Mouse (Mus musculus): ENCODE results near the gene Igfbp5. TPM values are rescaled to one million over a fixed set of nuclear protein-coding genes. Genes with fewer than 3 reads are reported as not detected.

Igfbp5 gene
- polyA plus RNA-seq, 1 experiment from 2014 or later = 55.5 TPM

- Histone ChIP-seq H3K27me3 (no peaks in the 10 kb centered on the region), H3K36me3 (replicated peaks) (peaks cover 44% of the 10 kb centered on the region)
- ATAC-seq (ENCODE audit: low FRiP score) = peak; percentile 45; the same call in 1 of the 2 replicates
Observed at GRCm38 (mm10) chr1:72854337-72855237, 20.1 kb downstream of the Igfbp5 start.

GRCm38 (mm10) chr1:72853759-72854158 lies 20.9 kb downstream of the Igfbp5 start:
- WGBS = 85% methylated on average over 1 of the region's 1 CpGs
- no peak overlapping the region for H3K9ac ChIP-seq
- no peak overlapping the region for H3K4me2 ChIP-seq
- H3K36me3 ChIP-seq (replicated peaks) = peaks cover 49% of the 10 kb centered on the region
- H3K4me1 ChIP-seq = peaks cover 16% of the 10 kb centered on the region
- H3K27me3 ChIP-seq = no peaks in the 10 kb centered on the region
- H3K27ac ChIP-seq = peak overlapping the region; percentile 19; the same call in 1 of the 2 replicates
- no peaks in the 10 kb centered on the region for H3K9me3 ChIP-seq
- no peak for ATAC-seq (ENCODE audit: low FRiP score)
- H3K4me3 ChIP-seq (replicated peaks) = no peak overlapping the region

More at GRCm38 (mm10) chr1:72854337-72855237, 20.1 kb downstream of the Igfbp5 start:
- Histone ChIP-seq H3K4me2 (no peak overlapping the region), H3K27ac (peak overlapping the region; percentile 19; the same call in 1 of the 2 replicates), H3K4me3 (replicated peaks) (no peak overlapping the region), H3K9ac (no peak overlapping the region), H3K4me1 (peaks cover 20% of the 10 kb centered on the region), H3K9me3 (no peaks in the 10 kb centered on the region)
- WGBS = 50% methylated on average over 10 of the region's 10 CpGs

GRCm38 (mm10) chr1:72849037-72849436 lies 25.6 kb downstream of the Igfbp5 start:
- WGBS = 90% methylated on average over 8 of the region's 8 CpGs
- peaks cover 60% of the 10 kb centered on the region for H3K36me3 ChIP-seq (replicated peaks)

GRCm38 (mm10) chr1:72847849-72848380 lies 26.8 kb downstream of the Igfbp5 start:
- Histone ChIP-seq H3K36me3 (replicated peaks) (peaks cover 63% of the 10 kb centered on the region), H3K9me3 (no peaks in the 10 kb centered on the region), H3K4me2 (no peak overlapping the region), H3K27me3 (no peaks in the 10 kb centered on the region), H3K4me3 (replicated peaks) (no peak overlapping the region), H3K9ac (no peak overlapping the region), H3K27ac (no peak overlapping the region), H3K4me1 (no peaks in the 10 kb centered on the region)
- WGBS = 91% methylated on average over 4 of the region's 4 CpGs
- no peak for ATAC-seq (ENCODE audit: low FRiP score)

More at GRCm38 (mm10) chr1:72849037-72849436, 25.6 kb downstream of the Igfbp5 start:
- Histone ChIP-seq H3K4me2 (no peak overlapping the region), H3K9ac (no peak overlapping the region), H3K9me3 (no peaks in the 10 kb centered on the region), H3K27ac (no peak overlapping the region), H3K27me3 (no peaks in the 10 kb centered on the region), H3K4me1 (peaks cover 2% of the 10 kb centered on the region; the same call in 1 of the 2 replicates), H3K4me3 (replicated peaks) (no peak overlapping the region)
- no peak for ATAC-seq (ENCODE audit: low FRiP score)

- no peaks in the 10 kb centered on the region for H3K4me1 ChIP-seq
- H3K36me3 ChIP-seq (replicated peaks) = peaks cover 48% of the 10 kb centered on the region
- no peak overlapping the region for H3K4me2 ChIP-seq
- H3K9me3 ChIP-seq = no peaks in the 10 kb centered on the region
- no peak overlapping the region for H3K4me3 ChIP-seq (replicated peaks)
- WGBS = 89% methylated on average over 6 of the region's 6 CpGs
- H3K27me3 ChIP-seq = no peaks in the 10 kb centered on the region
- no peak for ATAC-seq (ENCODE audit: low FRiP score)
- no peak overlapping the region for H3K9ac ChIP-seq
- 0 out of 2 replicates have a peak overlapping the region, but pooled peaks have one; percentile 13 for H3K27ac ChIP-seq
Observed at GRCm38 (mm10) chr1:72844675-72845074, 30.0 kb downstream of the Igfbp5 start.

GRCm38 (mm10) chr1:72842666-72843459 lies 31.8 kb downstream of the Igfbp5 start:
- Histone ChIP-seq H3K9me3 (no peaks in the 10 kb centered on the region), H3K27ac (no peak overlapping the region), H3K27me3 (no peaks in the 10 kb centered on the region), H3K4me2 (no peak overlapping the region), H3K4me1 (no peaks in the 10 kb centered on the region), H3K9ac (no peak overlapping the region), H3K4me3 (replicated peaks) (no peak overlapping the region), H3K36me3 (replicated peaks) (peaks cover 48% of the 10 kb centered on the region)
- WGBS = 87% methylated on average over 18 of the region's 18 CpGs
- ATAC-seq (ENCODE audit: low FRiP score) = no peak

- H3K4me3 ChIP-seq (replicated peaks) = no peak overlapping the region
- ATAC-seq (ENCODE audit: low FRiP score) = no peak
- H3K4me1 ChIP-seq = no peaks in the 10 kb centered on the region
- H3K27me3 ChIP-seq = no peaks in the 10 kb centered on the region
- no peak overlapping the region for H3K9ac ChIP-seq
- H3K9me3 ChIP-seq = no peaks in the 10 kb centered on the region
- no peak overlapping the region for H3K27ac ChIP-seq
- peaks cover 71% of the 10 kb centered on the region for H3K36me3 ChIP-seq (replicated peaks)
- H3K4me2 ChIP-seq = no peak overlapping the region
- WGBS = 88% methylated on average over 7 of the region's 7 CpGs
Observed at GRCm38 (mm10) chr1:72839791-72840190, 34.9 kb downstream of the Igfbp5 start.

- Histone ChIP-seq H3K4me1 (no peaks in the 10 kb centered on the region), H3K9ac (no peak overlapping the region), H3K4me3 (replicated peaks) (no peak overlapping the region), H3K36me3 (replicated peaks) (peaks cover 70% of the 10 kb centered on the region), H3K27ac (no peak overlapping the region), H3K9me3 (no peaks in the 10 kb centered on the region), H3K27me3 (no peaks in the 10 kb centered on the region), H3K4me2 (no peak overlapping the region)
- ATAC-seq (ENCODE audit: low FRiP score) = no peak
- WGBS = 84% methylated on average over 8 of the region's 8 CpGs
Observed at GRCm38 (mm10) chr1:72839356-72839755, 35.3 kb downstream of the Igfbp5 start.

GRCm38 (mm10) chr1:72833563-72833962 lies 41.1 kb downstream of the Igfbp5 start:
- ATAC-seq (ENCODE audit: low FRiP score) = no peak
- H3K36me3 ChIP-seq (replicated peaks) = peaks cover 78% of the 10 kb centered on the region
- no peak overlapping the region for H3K9ac ChIP-seq
- no peak overlapping the region for H3K4me2 ChIP-seq
- H3K27me3 ChIP-seq = no peaks in the 10 kb centered on the region
- 72% methylated on average over 4 of the region's 4 CpGs for WGBS
- H3K9me3 ChIP-seq = no peaks in the 10 kb centered on the region
- H3K27ac ChIP-seq = peak overlapping the region; percentile 19; the same call in 1 of the 2 replicates
- peaks cover 20% of the 10 kb centered on the region for H3K4me1 ChIP-seq
- no peak overlapping the region for H3K4me3 ChIP-seq (replicated peaks)

- Histone ChIP-seq H3K36me3 (replicated peaks) (peaks cover 77% of the 10 kb centered on the region), H3K9ac (no peak overlapping the region), H3K4me2 (no peak overlapping the region), H3K27me3 (no peaks in the 10 kb centered on the region), H3K27ac (peak overlapping the region; percentile 53), H3K4me1 (peaks cover 26% of the 10 kb centered on the region), H3K9me3 (no peaks in the 10 kb centered on the region), H3K4me3 (replicated peaks) (no peak overlapping the region)
- ATAC-seq (ENCODE audit: low FRiP score) = no peak; the same call in 1 of the 2 replicates
- WGBS = 59% methylated on average over 3 of the region's 3 CpGs
Observed at GRCm38 (mm10) chr1:72832715-72833153, 42.0 kb downstream of the Igfbp5 start.

GRCm38 (mm10) chr1:72830485-72830884 lies 44.2 kb downstream of the Igfbp5 start:
- Histone ChIP-seq H3K27me3 (no peaks in the 10 kb centered on the region), H3K9ac (no peak overlapping the region), H3K4me2 (no peak overlapping the region), H3K27ac (no peak overlapping the region), H3K36me3 (replicated peaks) (peaks cover 59% of the 10 kb centered on the region), H3K9me3 (no peaks in the 10 kb centered on the region), H3K4me3 (replicated peaks) (no peak overlapping the region), H3K4me1 (peaks cover 43% of the 10 kb centered on the region)
- no peak for ATAC-seq (ENCODE audit: low FRiP score)
- WGBS = 95% methylated on average over 2 of the region's 2 CpGs

- Histone ChIP-seq H3K4me3 (replicated peaks) (no peak overlapping the region), H3K9me3 (no peaks in the 10 kb centered on the region), H3K27ac (no peak overlapping the region), H3K36me3 (replicated peaks) (peaks cover 45% of the 10 kb centered on the region), H3K9ac (no peak overlapping the region), H3K4me1 (peaks cover 46% of the 10 kb centered on the region), H3K27me3 (no peaks in the 10 kb centered on the region), H3K4me2 (no peak overlapping the region)
- 91% methylated on average over 5 of the region's 5 CpGs for WGBS
- no peak for ATAC-seq (ENCODE audit: low FRiP score)
Observed at GRCm38 (mm10) chr1:72828843-72829242, 45.8 kb downstream of the Igfbp5 start.
